Mouse (Mus musculus): ENCODE results near the gene Rarres2. TPM values are rescaled to one million over a fixed set of nuclear protein-coding genes. Genes with fewer than 3 reads are reported as not detected.
A peak's percentile ranks its signal among the peaks of the same experiment; 100 is the strongest.

Rarres2 gene
- polyA plus RNA-seq, 1 experiment from 2014 or later: 80.3 TPM

- Histone ChIP-seq H3K9me3 (replicated peaks; ENCODE audit: low read length) (peaks cover 4% of the 10 kb centered on the region), H3K4me2 (ENCODE audit: low read length) (peak overlapping the region; percentile 79), H3K4me1 (replicated peaks; ENCODE audit: insufficient read depth, low read length) (peaks cover 14% of the 10 kb centered on the region), H3K27ac (peak overlapping the region; percentile 97), H3K9ac (ENCODE audit: low read depth, low read length) (peak overlapping the region; percentile 84), H3K36me3 (ENCODE audit: insufficient read depth, low read length) (peaks cover 34% of the 10 kb centered on the region), H3K27me3 (ENCODE audit: insufficient read depth, low read length) (no peaks in the 10 kb centered on the region), H3K4me3 (replicated peaks; ENCODE audit: low read depth, low read length) (peak overlapping the region; percentile 69)
- 1% methylated on average over 37 of the region's 41 CpGs for WGBS
- peak; percentile 77 for DNase-seq (ENCODE audit: low spot score)
- ATAC-seq (replicated peaks; ENCODE audit: low FRiP score, low read depth): peak; percentile 62
- no peak for TF ChIP-seq CTCF (IDR thresholded peaks at IDR 0.05; ENCODE audit: low read depth)
Measured at GRCm38 (mm10) chr6:48594043-48594738, 21.6 kb upstream of the Rarres2 start.

- peak within 1 kb of the TSS; percentile 84 for H3K9ac ChIP-seq (ENCODE audit: low read depth, low read length)
- H3K27me3 ChIP-seq (ENCODE audit: insufficient read depth, low read length): no peaks in the 10 kb centered on the region
- peaks cover 4% of the 10 kb centered on the region for H3K9me3 ChIP-seq (replicated peaks; ENCODE audit: low read length)
- 7% methylated on average over 41 of the region's 45 CpGs for WGBS
- ATAC-seq (replicated peaks; ENCODE audit: low FRiP score, low read depth) (peak; percentile 93), DNase-seq (ENCODE audit: low spot score) (peak; percentile 90)
- peak within 1 kb of the TSS; percentile 97 for H3K27ac ChIP-seq
- TF ChIP-seq CTCF (IDR thresholded peaks at IDR 0.05; ENCODE audit: low read depth): peak; percentile 57
- H3K4me3 ChIP-seq (replicated peaks; ENCODE audit: low read depth, low read length): peak within 1 kb of the TSS; percentile 69
- H3K4me1 ChIP-seq (replicated peaks; ENCODE audit: insufficient read depth, low read length): peaks cover 14% of the 10 kb centered on the region
- peak within 1 kb of the TSS; percentile 79 for H3K4me2 ChIP-seq (ENCODE audit: low read length)
- peaks cover 26% of the 10 kb centered on the region for H3K36me3 ChIP-seq (ENCODE audit: insufficient read depth, low read length)
Measured at GRCm38 (mm10) chr6:48593158-48594042, 20.8 kb upstream of the Rarres2 start, which contains the start of the genes Repin1 and Gm44965. Gene Repin1 (plus strand): TSS chr6:48593883. Gene Gm44965 (plus strand): TSS chr6:48593941.

GRCm38 (mm10) chr6:48591871-48592270, 19.3 kb upstream of the Rarres2 start:
- 88% methylated on average over 6 of the region's 6 CpGs for WGBS
- no peak overlapping the region for H3K4me3 ChIP-seq (replicated peaks; ENCODE audit: low read depth, low read length)
- H3K4me2 ChIP-seq (ENCODE audit: low read length): no peak overlapping the region
- H3K27ac ChIP-seq: no peak overlapping the region
- H3K36me3 ChIP-seq (ENCODE audit: insufficient read depth, low read length): peaks cover 13% of the 10 kb centered on the region
- no peak for TF ChIP-seq CTCF (IDR thresholded peaks at IDR 0.05; ENCODE audit: low read depth)
- H3K4me1 ChIP-seq (replicated peaks; ENCODE audit: insufficient read depth, low read length): peaks cover 14% of the 10 kb centered on the region
- H3K9ac ChIP-seq (ENCODE audit: low read depth, low read length): no peak overlapping the region
- ATAC-seq (replicated peaks; ENCODE audit: low FRiP score, low read depth) (no peak), DNase-seq (ENCODE audit: low spot score) (no peak)
- H3K27me3 ChIP-seq (ENCODE audit: insufficient read depth, low read length): no peaks in the 10 kb centered on the region
- H3K9me3 ChIP-seq (replicated peaks; ENCODE audit: low read length): peaks cover under 1% of the 10 kb centered on the region

GRCm38 (mm10) chr6:48591221-48591845, 18.7 kb upstream of the Rarres2 start:
- H3K4me1 ChIP-seq (replicated peaks; ENCODE audit: insufficient read depth, low read length): peaks cover 14% of the 10 kb centered on the region
- no peaks in the 10 kb centered on the region; the same call in 1 of the 2 replicates for H3K9me3 ChIP-seq (replicated peaks; ENCODE audit: low read length)
- 62% methylated on average over 3 of the region's 3 CpGs for WGBS
- H3K36me3 ChIP-seq (ENCODE audit: insufficient read depth, low read length): peaks cover 7% of the 10 kb centered on the region
- ATAC-seq (replicated peaks; ENCODE audit: low FRiP score, low read depth): no peak
- H3K4me2 ChIP-seq (ENCODE audit: low read length): no peak overlapping the region
- H3K9ac ChIP-seq (ENCODE audit: low read depth, low read length): no peak overlapping the region
- no peak overlapping the region for H3K4me3 ChIP-seq (replicated peaks; ENCODE audit: low read depth, low read length)
- TF ChIP-seq CTCF (IDR thresholded peaks at IDR 0.05; ENCODE audit: low read depth): no peak
- peak overlapping the region; percentile 36; the same call in 1 of the 2 replicates for H3K27ac ChIP-seq
- no peaks in the 10 kb centered on the region for H3K27me3 ChIP-seq (ENCODE audit: insufficient read depth, low read length)
- DNase-seq (ENCODE audit: low spot score): no peak

- WGBS: 9% methylated on average over 6 of the region's 6 CpGs
- no peak for TF ChIP-seq CTCF (IDR thresholded peaks at IDR 0.05; ENCODE audit: low read depth)
- ATAC-seq (replicated peaks; ENCODE audit: low FRiP score, low read depth) (no peak), DNase-seq (ENCODE audit: low spot score) (peak; percentile 62)
- Histone ChIP-seq H3K4me2 (ENCODE audit: low read length) (no peak within 1 kb of the TSS), H3K9me3 (replicated peaks; ENCODE audit: low read length) (no peaks in the 10 kb centered on the region), H3K27ac (0 out of 2 replicates have a peak within 1 kb of the TSS, but pooled peaks have one; percentile 9), H3K27me3 (ENCODE audit: insufficient read depth, low read length) (no peaks in the 10 kb centered on the region), H3K9ac (ENCODE audit: low read depth, low read length) (no peak within 1 kb of the TSS), H3K4me3 (replicated peaks; ENCODE audit: low read depth, low read length) (no peak within 1 kb of the TSS), H3K4me1 (replicated peaks; ENCODE audit: insufficient read depth, low read length) (peaks cover 5% of the 10 kb centered on the region; the same call in 1 of the 2 replicates), H3K36me3 (ENCODE audit: insufficient read depth, low read length) (no peaks in the 10 kb centered on the region)
Measured at GRCm38 (mm10) chr6:48589194-48589750, 16.7 kb upstream of the Rarres2 start, which contains the start of gene Gm45021. Gene Gm45021 (plus strand): TSS chr6:48589610.
